Mouse (Mus musculus) hindbrain, embryonic 11.5 days (tissue): ENCODE results near the gene Trmt11. TPM values are rescaled to one million over a fixed set of nuclear protein-coding genes. Genes with fewer than 3 reads are reported as not detected.

Experiments
- ATAC-seq: fragments of 200-750 bp; cut with Nextera tagmentation; 2 replicates; pipeline ENCODE4 v1.8.0; 2017; ENCODE audit warnings: mild to moderate bottlenecking, moderate TSS enrichment, moderate library complexity; ENCODE audit not compliant: low FRiP score
- DNase-seq: peaks from one replicate; pipeline ENCODE4 v3.0.0-alpha.2; 2015; ENCODE audit warnings: low spot score
- H3K27ac ChIP-seq: fragments of 300-500 bp; sonication (generic); 2 replicates; pipeline ENCODE4 v1.5.1; 2014; ENCODE audit warnings: mild to moderate bottlenecking, low read depth, low read length
- H3K27me3 ChIP-seq: fragments of 300-500 bp; sonication (generic); 2 replicates; pipeline ENCODE4 v1.6.1; 2014; ENCODE audit warnings: mild to moderate bottlenecking, low read length, moderate library complexity, mixed read lengths; ENCODE audit not compliant: control insufficient read depth, insufficient read depth
- H3K36me3 ChIP-seq: fragments of 300-500 bp; sonication (generic); 2 replicates; pipeline ENCODE4 v1.6.1; 2014; ENCODE audit warnings: mild to moderate bottlenecking, low read length, moderate library complexity, mixed read lengths; ENCODE audit not compliant: control insufficient read depth, insufficient read depth
- H3K4me1 ChIP-seq: fragments of 300-500 bp; sonication (generic); replicated peaks from 2 replicates; pipeline ENCODE4 v1.6.1; 2014; ENCODE audit warnings: low read length, mixed read lengths; ENCODE audit not compliant: control insufficient read depth, insufficient read depth
- H3K4me2 ChIP-seq: fragments of 300-500 bp; sonication (generic); replicated peaks from 2 replicates; pipeline ENCODE4 v1.6.1; 2014; ENCODE audit warnings: mild to moderate bottlenecking, low read depth, low read length
- H3K4me3 ChIP-seq: fragments of 300-500 bp; sonication (generic); 2 replicates; pipeline ENCODE4 v1.5.1; 2014; ENCODE audit warnings: low read depth, low read length
- H3K9ac ChIP-seq: fragments of 300-500 bp; sonication (generic); 2 replicates; pipeline ENCODE4 v1.6.1; 2014; ENCODE audit warnings: low read depth, low read length
- H3K9me3 ChIP-seq: fragments of 300-500 bp; sonication (generic); 2 replicates; pipeline ENCODE4 v1.6.1; 2016; ENCODE audit warnings: low read length; ENCODE audit not compliant: control insufficient read depth
- WGBS: fragments of 180-500 bp; shearing (Covaris S2); extraction: QIAGEN DNeasy Blood & Tissue Kit; methylation state at CpG from one replicate; pipeline ENCODE4 v1.1.7; 2014; 5-methylcytosine and 5-hydroxymethylcytosine counted together
- polyA plus RNA-seq: library from polyadenylated mRNA; unstranded; fragments of >200 nt; fragmentation: Nextera tagmentation; extraction: Ambion mirVana; gene quantifications from 2 replicates; pipeline ENCODE4 v1.2.1, GENCODE M21; 2014

The Trmt11 gene
- polyA plus RNA-seq, 1 experiment from 2014 or later, result 31.3 TPM

- ATAC-seq (no peak), DNase-seq (no peak)
- no peaks in the 10 kb centered on the region for H3K9me3 ChIP-seq
- no peak overlapping the region for H3K4me2 ChIP-seq
- no peaks in the 10 kb centered on the region for H3K36me3 ChIP-seq
- H3K27me3 ChIP-seq, result no peaks in the 10 kb centered on the region
- 83% methylated on average over 5 of the region's 5 CpGs for WGBS
- no peak overlapping the region for H3K27ac ChIP-seq
- H3K4me3 ChIP-seq, result no peak overlapping the region
- no peaks in the 10 kb centered on the region for H3K4me1 ChIP-seq
- no peak overlapping the region for H3K9ac ChIP-seq
Measured at GRCm38 (mm10) chr10:30587037-30587436, 13.5 kb downstream of the Trmt11 start.

GRCm38 (mm10) chr10:30585691-30586090 is 14.9 kb downstream of the Trmt11 start:
- no peak for DNase-seq
- H3K27ac ChIP-seq, result no peak overlapping the region
- no peak overlapping the region for H3K4me3 ChIP-seq
- ATAC-seq, result no peak
- no peaks in the 10 kb centered on the region for H3K36me3 ChIP-seq
- 82% methylated on average over 1 of the region's 1 CpGs for WGBS
- no peak overlapping the region for H3K4me2 ChIP-seq
- H3K9ac ChIP-seq, result no peak overlapping the region
- H3K27me3 ChIP-seq, result no peaks in the 10 kb centered on the region
- no peaks in the 10 kb centered on the region for H3K4me1 ChIP-seq
- no peaks in the 10 kb centered on the region for H3K9me3 ChIP-seq

GRCm38 (mm10) chr10:30577670-30578280 is 22.8 kb downstream of the Trmt11 start:
- H3K27ac ChIP-seq, result no peak overlapping the region
- 95% methylated on average over 5 of the region's 5 CpGs for WGBS
- H3K4me2 ChIP-seq, result no peak overlapping the region
- H3K9me3 ChIP-seq, result no peaks in the 10 kb centered on the region
- ATAC-seq, result no peak
- H3K9ac ChIP-seq, result no peak overlapping the region
- H3K4me1 ChIP-seq, result no peaks in the 10 kb centered on the region
- no peaks in the 10 kb centered on the region for H3K27me3 ChIP-seq
- no peaks in the 10 kb centered on the region for H3K36me3 ChIP-seq
- H3K4me3 ChIP-seq, result no peak overlapping the region
- DNase-seq, result no peak

GRCm38 (mm10) chr10:30566364-30566763 is 34.2 kb downstream of the Trmt11 start:
- Histone ChIP-seq H3K9me3 (no peaks in the 10 kb centered on the region), H3K4me2 (no peak overlapping the region), H3K27ac (no peak overlapping the region), H3K9ac (no peak overlapping the region), H3K27me3 (no peaks in the 10 kb centered on the region), H3K4me1 (no peaks in the 10 kb centered on the region), H3K4me3 (no peak overlapping the region), H3K36me3 (no peaks in the 10 kb centered on the region)
- DNase-seq (no peak), ATAC-seq (no peak)

- H3K4me2 ChIP-seq, result no peak overlapping the region
- H3K27me3 ChIP-seq, result no peaks in the 10 kb centered on the region
- no peak overlapping the region for H3K27ac ChIP-seq
- no peak overlapping the region for H3K4me3 ChIP-seq
- no peak overlapping the region for H3K9ac ChIP-seq
- ATAC-seq (no peak), DNase-seq (no peak)
- no peaks in the 10 kb centered on the region for H3K4me1 ChIP-seq
- H3K36me3 ChIP-seq, result no peaks in the 10 kb centered on the region
- H3K9me3 ChIP-seq, result no peaks in the 10 kb centered on the region
- 100% methylated on average over 3 of the region's 3 CpGs for WGBS
Measured at GRCm38 (mm10) chr10:30564651-30565050, 35.9 kb downstream of the Trmt11 start.

- Histone ChIP-seq H3K4me3 (no peak overlapping the region), H3K4me2 (no peak overlapping the region), H3K36me3 (peaks cover 7% of the 10 kb centered on the region; the same call in 1 of the 2 replicates), H3K27ac (no peak overlapping the region), H3K4me1 (no peaks in the 10 kb centered on the region), H3K9me3 (no peaks in the 10 kb centered on the region), H3K9ac (no peak overlapping the region), H3K27me3 (no peaks in the 10 kb centered on the region)
- no peak for ATAC-seq
- WGBS, result 94% methylated on average over 11 of the region's 11 CpGs
- no peak for DNase-seq
Measured at GRCm38 (mm10) chr10:30555686-30556578, 44.6 kb downstream of the Trmt11 start.

- WGBS, result 93% methylated on average over 1 of the region's 1 CpGs
- H3K36me3 ChIP-seq, result peaks cover 7% of the 10 kb centered on the region; the same call in 1 of the 2 replicates
Measured at GRCm38 (mm10) chr10:30552377-30552776, 48.2 kb downstream of the Trmt11 start.

GRCm38 (mm10) chr10:30549974-30550373 is 50.6 kb downstream of the Trmt11 start:
- H3K27me3 ChIP-seq, result no peaks in the 10 kb centered on the region
- peaks cover 3% of the 10 kb centered on the region; the same call in 1 of the 2 replicates for H3K36me3 ChIP-seq
- H3K9ac ChIP-seq, result no peak overlapping the region
- DNase-seq (no peak), ATAC-seq (no peak)
- no peak overlapping the region for H3K4me2 ChIP-seq
- no peak overlapping the region for H3K4me3 ChIP-seq
- WGBS, result 90% methylated on average over 3 of the region's 3 CpGs
- no peaks in the 10 kb centered on the region for H3K9me3 ChIP-seq
- H3K27ac ChIP-seq, result no peak overlapping the region
- no peaks in the 10 kb centered on the region for H3K4me1 ChIP-seq

More at GRCm38 (mm10) chr10:30552377-30552776, 48.2 kb downstream of the Trmt11 start:
- Histone ChIP-seq H3K4me2 (no peak overlapping the region), H3K9ac (no peak overlapping the region), H3K27ac (no peak overlapping the region), H3K27me3 (no peaks in the 10 kb centered on the region), H3K9me3 (no peaks in the 10 kb centered on the region), H3K4me3 (no peak overlapping the region), H3K4me1 (no peaks in the 10 kb centered on the region)
- ATAC-seq, result no peak
- no peak for DNase-seq

GRCm38 (mm10) chr10:30538538-30538815 is 62.1 kb downstream of the Trmt11 start:
- Histone ChIP-seq H3K9me3 (no peaks in the 10 kb centered on the region), H3K4me2 (no peak overlapping the region), H3K4me3 (no peak overlapping the region), H3K27ac (no peak overlapping the region), H3K9ac (no peak overlapping the region), H3K4me1 (no peaks in the 10 kb centered on the region), H3K36me3 (no peaks in the 10 kb centered on the region), H3K27me3 (no peaks in the 10 kb centered on the region)
- 90% methylated on average over 5 of the region's 5 CpGs for WGBS
- DNase-seq, result no peak
- ATAC-seq, result no peak
